Mouse (Mus musculus) neural tube, embryonic 13.5 days (tissue): ENCODE results near the gene Fsd1l. TPM values are rescaled to one million over a fixed set of nuclear protein-coding genes. Genes with fewer than 3 reads are reported as not detected.
A peak's percentile ranks its signal among the peaks of the same experiment; 100 is the strongest.
"Not testable (repeated sequence)": the region's sequence is repeated elsewhere in the genome, so short reads cannot be mapped to it uniquely, and the experiment has no call there.

Experiments used
- ATAC-seq: fragments of 200-750 bp; cut with Nextera tagmentation; 2 replicates; pipeline ENCODE4 v1.8.0; 2017; ENCODE audit warnings: low read depth, mild to moderate bottlenecking, moderate TSS enrichment, moderate library complexity
- H3K27ac ChIP-seq: fragments of 300-500 bp; sonication (generic); replicated peaks from 2 replicates; pipeline ENCODE4 v1.5.1; 2015; ENCODE audit warnings: moderate library complexity, mild to moderate bottlenecking, inconsistent platforms
- H3K27me3 ChIP-seq: fragments of 300-500 bp; sonication (generic); 2 replicates; pipeline ENCODE4 v1.6.1; 2015; ENCODE audit warnings: mild to moderate bottlenecking, inconsistent platforms
- H3K36me3 ChIP-seq: fragments of 300-500 bp; sonication (generic); 2 replicates; pipeline ENCODE4 v1.6.1; 2015; ENCODE audit warnings: mild to moderate bottlenecking, inconsistent platforms
- H3K4me1 ChIP-seq: fragments of 300-500 bp; sonication (generic); replicated peaks from 2 replicates; pipeline ENCODE4 v1.6.1; 2015; ENCODE audit warnings: inconsistent platforms
- H3K4me2 ChIP-seq: fragments of 300-500 bp; sonication (generic); 2 replicates; pipeline ENCODE4 v1.6.1; 2015; ENCODE audit warnings: inconsistent platforms, mild to moderate bottlenecking, moderate library complexity
- H3K4me3 ChIP-seq: fragments of 300-500 bp; sonication (generic); 2 replicates; pipeline ENCODE4 v1.5.1; 2015; ENCODE audit warnings: mild to moderate bottlenecking, inconsistent platforms
- H3K9ac ChIP-seq: fragments of 300-500 bp; sonication (generic); 2 replicates; pipeline ENCODE4 v1.6.1; 2015; ENCODE audit warnings: moderate library complexity, mild to moderate bottlenecking, inconsistent platforms
- H3K9me3 ChIP-seq: fragments of 300-500 bp; sonication (generic); 2 replicates; pipeline ENCODE4 v1.6.1; 2016; ENCODE audit warnings: inconsistent platforms
- WGBS: fragments of 180-500 bp; shearing (Covaris S2); methylation state at CpG from one replicate; pipeline ENCODE4 v1.1.7; 2015; 5-methylcytosine and 5-hydroxymethylcytosine counted together
- polyA plus RNA-seq: library from polyadenylated mRNA; unstranded; fragments of >200 nt; fragmentation: Nextera tagmentation; extraction: Ambion mirVana; gene quantifications from 2 replicates; pipeline ENCODE4 v1.2.1, GENCODE M21; 2015

The Fsd1l gene
- polyA plus RNA-seq, 1 experiment from 2014 or later = 33.8 TPM

- Histone ChIP-seq H3K9me3 (no peaks in the 10 kb centered on the region), H3K4me2 (peak overlapping the region; percentile 70), H3K9ac (peak overlapping the region; percentile 91), H3K27ac (peak overlapping the region; percentile 94), H3K4me3 (peak overlapping the region; percentile 82), H3K4me1 (peaks cover 54% of the 10 kb centered on the region), H3K36me3 (0 out of 2 replicates have a peak, but pooled peaks cover 1% of the 10 kb centered on the region), H3K27me3 (peaks cover 9% of the 10 kb centered on the region)
- ATAC-seq = no peak
- under 1% methylated on average over 5 of the region's 5 CpGs for WGBS
Measured at GRCm38 (mm10) chr4:53632011-53632349, 709 bp downstream of the Fsd1l start.

GRCm38 (mm10) chr4:53635336-53635735 is 4.1 kb downstream of the Fsd1l start:
- no peak for ATAC-seq
- WGBS = 78% methylated on average over 3 of the region's 3 CpGs
- Histone ChIP-seq H3K4me3 (no peak overlapping the region), H3K4me1 (peaks cover 63% of the 10 kb centered on the region), H3K36me3 (0 out of 2 replicates have a peak, but pooled peaks cover 5% of the 10 kb centered on the region), H3K4me2 (no peak overlapping the region), H3K9ac (no peak overlapping the region), H3K27ac (no peak overlapping the region), H3K9me3 (no peaks in the 10 kb centered on the region), H3K27me3 (no peaks in the 10 kb centered on the region)

GRCm38 (mm10) chr4:53637269-53637909 is 6.1 kb downstream of the Fsd1l start:
- H3K27ac ChIP-seq = peak overlapping the region; percentile 6; the same call in 1 of the 2 replicates
- 0 out of 2 replicates have a peak, but pooled peaks have one; percentile 49 for ATAC-seq
- no peak overlapping the region for H3K4me2 ChIP-seq
- H3K4me3 ChIP-seq = no peak overlapping the region
- peaks cover 12% of the 10 kb centered on the region; the same call in 1 of the 2 replicates for H3K36me3 ChIP-seq
- 39% methylated on average over 7 of the region's 7 CpGs for WGBS
- no peak overlapping the region for H3K9ac ChIP-seq
- no peaks in the 10 kb centered on the region for H3K9me3 ChIP-seq
- no peaks in the 10 kb centered on the region for H3K27me3 ChIP-seq
- peaks cover 54% of the 10 kb centered on the region for H3K4me1 ChIP-seq

GRCm38 (mm10) chr4:53638549-53639123 is 7.4 kb downstream of the Fsd1l start:
- Histone ChIP-seq H3K27me3 (no peaks in the 10 kb centered on the region), H3K9ac (no peak overlapping the region), H3K4me3 (no peak overlapping the region), H3K4me2 (no peak overlapping the region), H3K4me1 (peaks cover 41% of the 10 kb centered on the region), H3K9me3 (no peaks in the 10 kb centered on the region), H3K27ac (no peak overlapping the region), H3K36me3 (peaks cover 12% of the 10 kb centered on the region; the same call in 1 of the 2 replicates)
- 83% methylated on average over 7 of the region's 7 CpGs for WGBS
- no peak for ATAC-seq

- peak; percentile 63; the same call in 1 of the 2 replicates for ATAC-seq
- 20% methylated on average over 3 of the region's 3 CpGs for WGBS
- no peak overlapping the region for H3K4me2 ChIP-seq
Measured at GRCm38 (mm10) chr4:53658029-53658428, 26.8 kb downstream of the Fsd1l start.

GRCm38 (mm10) chr4:53660711-53661110 is 29.4 kb downstream of the Fsd1l start:
- H3K9me3 ChIP-seq = no peaks in the 10 kb centered on the region
- H3K4me3 ChIP-seq = no peak overlapping the region
- H3K27ac ChIP-seq = no peak overlapping the region
- H3K36me3 ChIP-seq = peaks cover 50% of the 10 kb centered on the region
- no peaks in the 10 kb centered on the region for H3K27me3 ChIP-seq
- H3K4me1 ChIP-seq = no peaks in the 10 kb centered on the region; the same call in 1 of the 2 replicates
- no peak overlapping the region for H3K4me2 ChIP-seq
- no peak for ATAC-seq
- H3K9ac ChIP-seq = no peak overlapping the region

More at GRCm38 (mm10) chr4:53658029-53658428, 26.8 kb downstream of the Fsd1l start:
- Histone ChIP-seq H3K36me3 (peaks cover 52% of the 10 kb centered on the region), H3K4me1 (no peaks in the 10 kb centered on the region; the same call in 1 of the 2 replicates), H3K27me3 (no peaks in the 10 kb centered on the region), H3K9ac (no peak overlapping the region), H3K9me3 (0 out of 2 replicates have a peak, but pooled peaks cover 5% of the 10 kb centered on the region), H3K27ac (no peak overlapping the region), H3K4me3 (no peak overlapping the region)

- no peak overlapping the region for H3K9ac ChIP-seq
- 90% methylated on average over 8 of the region's 8 CpGs for WGBS
- H3K36me3 ChIP-seq = peaks cover 44% of the 10 kb centered on the region
- no peaks in the 10 kb centered on the region for H3K27me3 ChIP-seq
- no peak overlapping the region for H3K4me2 ChIP-seq
- no peak overlapping the region for H3K4me3 ChIP-seq
- no peaks in the 10 kb centered on the region for H3K4me1 ChIP-seq
- ATAC-seq = no peak
- H3K9me3 ChIP-seq = no peaks in the 10 kb centered on the region
- H3K27ac ChIP-seq = no peak overlapping the region
Measured at GRCm38 (mm10) chr4:53682092-53682491, 50.8 kb downstream of the Fsd1l start.

GRCm38 (mm10) chr4:53688965-53689364 is 57.7 kb downstream of the Fsd1l start:
- H3K27ac ChIP-seq = no peak overlapping the region
- no peaks in the 10 kb centered on the region for H3K27me3 ChIP-seq
- no peak for ATAC-seq
- H3K4me1 ChIP-seq = no peaks in the 10 kb centered on the region
- H3K9ac ChIP-seq = no peak overlapping the region
- WGBS = 92% methylated on average over 4 of the region's 4 CpGs
- no peak overlapping the region for H3K4me3 ChIP-seq
- H3K4me2 ChIP-seq = no peak overlapping the region
- peaks cover 19% of the 10 kb centered on the region for H3K36me3 ChIP-seq
- no peaks in the 10 kb centered on the region for H3K9me3 ChIP-seq

- Histone ChIP-seq H3K4me3 (no peak overlapping the region), H3K9ac (no peak overlapping the region), H3K36me3 (peaks cover 25% of the 10 kb centered on the region), H3K4me1 (no peaks in the 10 kb centered on the region), H3K9me3 (no peaks in the 10 kb centered on the region), H3K27ac (no peak overlapping the region), H3K4me2 (no peak overlapping the region), H3K27me3 (no peaks in the 10 kb centered on the region)
- 80% methylated on average over 1 of the region's 1 CpGs for WGBS
- ATAC-seq = no peak
Measured at GRCm38 (mm10) chr4:53691418-53691817, 60.1 kb downstream of the Fsd1l start.

GRCm38 (mm10) chr4:53709166-53709565 is 77.9 kb downstream of the Fsd1l start:
- H3K36me3 ChIP-seq, H3K27me3 ChIP-seq, H3K9me3 ChIP-seq, H3K4me1 ChIP-seq, H3K4me2 ChIP-seq, H3K4me3 ChIP-seq, H3K9ac ChIP-seq, H3K27ac ChIP-seq, ATAC-seq: not testable (repeated sequence)

GRCm38 (mm10) chr4:53710021-53710420 is 78.8 kb downstream of the Fsd1l start:
- H3K4me2 ChIP-seq = no peak overlapping the region
- no peak for ATAC-seq
- no peaks in the 10 kb centered on the region for H3K36me3 ChIP-seq
- no peak overlapping the region for H3K27ac ChIP-seq
- peaks cover 5% of the 10 kb centered on the region for H3K4me1 ChIP-seq
- H3K9ac ChIP-seq = no peak overlapping the region
- 87% methylated on average over 2 of the region's 2 CpGs for WGBS
- H3K4me3 ChIP-seq = no peak overlapping the region
- no peaks in the 10 kb centered on the region for H3K27me3 ChIP-seq
- H3K9me3 ChIP-seq = no peaks in the 10 kb centered on the region

- ATAC-seq = no peak
- no peak overlapping the region for H3K9ac ChIP-seq
- H3K9me3 ChIP-seq = no peaks in the 10 kb centered on the region
- no peaks in the 10 kb centered on the region for H3K36me3 ChIP-seq
- peaks cover 13% of the 10 kb centered on the region for H3K4me1 ChIP-seq
- H3K27ac ChIP-seq = no peak overlapping the region
- 86% methylated on average over 6 of the region's 6 CpGs for WGBS
- no peaks in the 10 kb centered on the region for H3K27me3 ChIP-seq
- H3K4me3 ChIP-seq = no peak overlapping the region
- no peak overlapping the region for H3K4me2 ChIP-seq
Measured at GRCm38 (mm10) chr4:53710555-53711328, 79.5 kb downstream of the Fsd1l start.
